Mouse (Mus musculus): Measurements from ENCODE around the gene Hoxd13. TPM values are rescaled to one million over a fixed set of nuclear protein-coding genes. Genes with fewer than 3 reads are reported as not detected.

Hoxd13 gene
- total and polyA plus RNA-seq, 2 experiments from 2014 or later: not detected

- ATAC-seq (ENCODE audit: insufficient read depth, low read depth): no peak
- no peaks in the 10 kb centered on the region for H3K9me3 ChIP-seq (replicated peaks; ENCODE audit: control insufficient read depth, low read length)
- no peak for DNase-seq (ENCODE audit: low spot score)
- no peak overlapping the region for H3K27ac ChIP-seq (ENCODE audit: low read depth)
- no peaks in the 10 kb centered on the region for H3K36me3 ChIP-seq (replicated peaks; ENCODE audit: control insufficient read depth, insufficient read depth, low read length)
- no peak overlapping the region for H3K4me2 ChIP-seq (ENCODE audit: low read depth, low read length)
- 15% methylated on average over 7 of the region's 7 CpGs for WGBS
- H3K4me3 ChIP-seq (ENCODE audit: low read depth, low read length): no peak overlapping the region
- TF ChIP-seq CTCF (IDR thresholded peaks at IDR 0.05; ENCODE audit: low read depth): no peak
- no peak for TF ChIP-seq EP300 (IDR thresholded peaks at IDR 0.05; ENCODE audit: low read depth)
- peaks cover 6% of the 10 kb centered on the region; the same call in 1 of the 2 replicates for H3K4me1 ChIP-seq (ENCODE audit: control insufficient read depth, insufficient read depth)
- H3K27me3 ChIP-seq (ENCODE audit: control insufficient read depth, insufficient read depth, low read length): peaks cover 99% of the 10 kb centered on the region
- no peak overlapping the region for H3K9ac ChIP-seq (replicated peaks; ENCODE audit: low read depth, low read length)
These were observed 39.5 kb downstream of the Hoxd13 start for GRCm38 (mm10) chr2:74707599-74707998.

GRCm38 (mm10) chr2:74708676-74709075 lies 40.6 kb downstream of the Hoxd13 start:
- no peak for ATAC-seq (ENCODE audit: insufficient read depth, low read depth)
- no peak overlapping the region for H3K27ac ChIP-seq (ENCODE audit: low read depth)
- no peak for DNase-seq (ENCODE audit: low spot score)
- no peak for TF ChIP-seq EP300 (IDR thresholded peaks at IDR 0.05; ENCODE audit: low read depth)
- TF ChIP-seq CTCF (IDR thresholded peaks at IDR 0.05; ENCODE audit: low read depth): no peak
- H3K4me2 ChIP-seq (ENCODE audit: low read depth, low read length): no peak overlapping the region
- H3K9ac ChIP-seq (replicated peaks; ENCODE audit: low read depth, low read length): no peak overlapping the region
- WGBS: 16% methylated on average over 4 of the region's 4 CpGs
- no peaks in the 10 kb centered on the region for H3K36me3 ChIP-seq (replicated peaks; ENCODE audit: control insufficient read depth, insufficient read depth, low read length)
- H3K27me3 ChIP-seq (ENCODE audit: control insufficient read depth, insufficient read depth, low read length): peaks cover 99% of the 10 kb centered on the region
- H3K9me3 ChIP-seq (replicated peaks; ENCODE audit: control insufficient read depth, low read length): no peaks in the 10 kb centered on the region
- H3K4me3 ChIP-seq (ENCODE audit: low read depth, low read length): no peak overlapping the region
- peaks cover 6% of the 10 kb centered on the region; the same call in 1 of the 2 replicates for H3K4me1 ChIP-seq (ENCODE audit: control insufficient read depth, insufficient read depth)

GRCm38 (mm10) chr2:74709465-74710419 lies 41.6 kb downstream of the Hoxd13 start:
- H3K36me3 ChIP-seq (replicated peaks; ENCODE audit: control insufficient read depth, insufficient read depth, low read length): no peaks in the 10 kb centered on the region
- 11% methylated on average over 5 of the region's 5 CpGs for WGBS
- H3K4me2 ChIP-seq (ENCODE audit: low read depth, low read length): no peak overlapping the region
- ATAC-seq (ENCODE audit: insufficient read depth, low read depth): no peak
- H3K9me3 ChIP-seq (replicated peaks; ENCODE audit: control insufficient read depth, low read length): no peaks in the 10 kb centered on the region
- H3K9ac ChIP-seq (replicated peaks; ENCODE audit: low read depth, low read length): no peak overlapping the region
- H3K27me3 ChIP-seq (ENCODE audit: control insufficient read depth, insufficient read depth, low read length): peaks cover 99% of the 10 kb centered on the region
- TF ChIP-seq EP300 (IDR thresholded peaks at IDR 0.05; ENCODE audit: low read depth) (no peak), CTCF (IDR thresholded peaks at IDR 0.05; ENCODE audit: low read depth) (no peak)
- H3K4me1 ChIP-seq (ENCODE audit: control insufficient read depth, insufficient read depth): peaks cover 6% of the 10 kb centered on the region; the same call in 1 of the 2 replicates
- no peak overlapping the region for H3K27ac ChIP-seq (ENCODE audit: low read depth)
- DNase-seq (ENCODE audit: low spot score): no peak
- no peak overlapping the region for H3K4me3 ChIP-seq (ENCODE audit: low read depth, low read length)

- H3K4me2 ChIP-seq (ENCODE audit: low read depth, low read length): no peak overlapping the region
- H3K27me3 ChIP-seq (ENCODE audit: control insufficient read depth, insufficient read depth, low read length): peaks cover 99% of the 10 kb centered on the region
- no peak overlapping the region for H3K27ac ChIP-seq (ENCODE audit: low read depth)
- H3K9ac ChIP-seq (replicated peaks; ENCODE audit: low read depth, low read length): no peak overlapping the region
- DNase-seq (ENCODE audit: low spot score) (no peak), ATAC-seq (ENCODE audit: insufficient read depth, low read depth) (no peak)
- H3K4me3 ChIP-seq (ENCODE audit: low read depth, low read length): no peak overlapping the region; the same call in 1 of the 2 replicates
- WGBS: under 1% methylated on average over 16 of the region's 16 CpGs
- H3K9me3 ChIP-seq (replicated peaks; ENCODE audit: control insufficient read depth, low read length): no peaks in the 10 kb centered on the region
- TF ChIP-seq EP300 (IDR thresholded peaks at IDR 0.05; ENCODE audit: low read depth): no peak
- TF ChIP-seq CTCF (IDR thresholded peaks at IDR 0.05; ENCODE audit: low read depth): no peak
- H3K36me3 ChIP-seq (replicated peaks; ENCODE audit: control insufficient read depth, insufficient read depth, low read length): no peaks in the 10 kb centered on the region
- peaks cover 6% of the 10 kb centered on the region; the same call in 1 of the 2 replicates for H3K4me1 ChIP-seq (ENCODE audit: control insufficient read depth, insufficient read depth)
These were observed 42.9 kb downstream of the Hoxd13 start for GRCm38 (mm10) chr2:74710929-74711543.

- Histone ChIP-seq H3K4me2 (ENCODE audit: low read depth, low read length) (peak within 1 kb of the TSS; percentile 61), H3K4me3 (ENCODE audit: low read depth, low read length) (peak within 1 kb of the TSS; percentile 46), H3K36me3 (replicated peaks; ENCODE audit: control insufficient read depth, insufficient read depth, low read length) (no peaks in the 10 kb centered on the region), H3K9ac (replicated peaks; ENCODE audit: low read depth, low read length) (no peak within 1 kb of the TSS), H3K9me3 (replicated peaks; ENCODE audit: control insufficient read depth, low read length) (no peaks in the 10 kb centered on the region), H3K4me1 (ENCODE audit: control insufficient read depth, insufficient read depth) (peaks cover 6% of the 10 kb centered on the region; the same call in 1 of the 2 replicates), H3K27me3 (ENCODE audit: control insufficient read depth, insufficient read depth, low read length) (peaks cover 99% of the 10 kb centered on the region), H3K27ac (ENCODE audit: low read depth) (no peak within 1 kb of the TSS)
- TF ChIP-seq CTCF (IDR thresholded peaks at IDR 0.05; ENCODE audit: low read depth): no peak
- TF ChIP-seq EP300 (IDR thresholded peaks at IDR 0.05; ENCODE audit: low read depth): no peak
- WGBS: 1% methylated on average over 65 of the region's 65 CpGs
- ATAC-seq (ENCODE audit: insufficient read depth, low read depth) (0 out of 2 replicates have a peak, but pooled peaks have one; percentile 13), DNase-seq (ENCODE audit: low spot score) (no peak)
These were observed 43.9 kb downstream of the Hoxd13 start, which contains the start of the genes Hoxd3 and Hoxd4 for GRCm38 (mm10) chr2:74711721-74712621. TSS of gene Hoxd3 (plus strand) at chr2:74711927. TSS of gene Hoxd4 (plus strand) at chr2:74711929.
